ENCODE assay signal across 8 mouse cellular contexts in genomic region chr14:25185556-25185958, GRCm38 (mm10).
DNase-seq lines count a peak whose midpoint lies in the region; ATAC-seq lines count a peak whose summit lies in the region.

No protein-coding gene starts in this region.

- H3K27me3 ChIP-seq in heart, embryonic 12.5 days (replicated peaks): no peaks in the 10 kb centered on the region
- no peaks in the 10 kb centered on the region for H3K27me3 ChIP-seq in forebrain, embryonic 12.5 days
- no peaks in the 10 kb centered on the region for H3K27me3 ChIP-seq in kidney, embryonic 14.5 days (ENCODE audit: control insufficient read depth, insufficient read depth, low read length)
- H3K27me3 ChIP-seq in neural tube, embryonic 15.5 days (replicated peaks): no peaks in the 10 kb centered on the region

- no peak overlapping the region for H3K4me3 ChIP-seq in heart, embryonic 12.5 days
- no peak overlapping the region for H3K4me3 ChIP-seq in forebrain, embryonic 12.5 days (replicated peaks)
- H3K4me3 ChIP-seq in kidney, embryonic 14.5 days (ENCODE audit: low read length): no peak overlapping the region
- no peak overlapping the region for H3K4me3 ChIP-seq in neural tube, embryonic 15.5 days (replicated peaks)

- H3K4me1 ChIP-seq in heart, embryonic 12.5 days (replicated peaks): peaks cover 27% of the 10 kb centered on the region
- H3K4me1 ChIP-seq in forebrain, embryonic 12.5 days: peaks cover 22% of the 10 kb centered on the region
- H3K4me1 ChIP-seq in kidney, embryonic 14.5 days (ENCODE audit: control insufficient read depth, insufficient read depth, low read length): peaks cover 19% of the 10 kb centered on the region
- peaks cover 21% of the 10 kb centered on the region for H3K4me1 ChIP-seq in neural tube, embryonic 15.5 days

- 42% methylated on average over 10 of the region's 10 CpGs for WGBS in heart, embryonic 12.5 days
- 46% methylated on average over 10 of the region's 10 CpGs for WGBS in forebrain, embryonic 12.5 days
- 29% methylated on average over 10 of the region's 10 CpGs for WGBS in kidney, embryonic 14.5 days
- 30% methylated on average over 10 of the region's 10 CpGs for WGBS in neural tube, embryonic 15.5 days

- ATAC-seq in heart, embryonic 12.5 days (ENCODE audit: insufficient number of reproducible peaks, low FRiP score): no peak
- peak; percentile 47 for ATAC-seq in forebrain, embryonic 12.5 days (ENCODE audit: low FRiP score)
- peak; percentile 33; the same call in 1 of the 2 replicates for ATAC-seq in kidney, embryonic 14.5 days (ENCODE audit: low FRiP score, low TSS enrichment)
- peak; percentile 60; the same call in 1 of the 2 replicates for ATAC-seq in neural tube, embryonic 15.5 days (ENCODE audit: low FRiP score)

- no peaks in the 10 kb centered on the region for H3K36me3 ChIP-seq in heart, embryonic 12.5 days
- no peaks in the 10 kb centered on the region for H3K36me3 ChIP-seq in forebrain, embryonic 12.5 days (replicated peaks)
- H3K36me3 ChIP-seq in kidney, embryonic 14.5 days (ENCODE audit: control insufficient read depth, insufficient read depth, low read length): no peaks in the 10 kb centered on the region
- H3K36me3 ChIP-seq in neural tube, embryonic 15.5 days: no peaks in the 10 kb centered on the region

- H3K4me2 ChIP-seq in heart, embryonic 12.5 days: no peak overlapping the region
- H3K4me2 ChIP-seq in forebrain, embryonic 12.5 days: no peak overlapping the region
- no peak overlapping the region for H3K4me2 ChIP-seq in kidney, embryonic 14.5 days (replicated peaks; ENCODE audit: low read depth, low read length)
- no peak overlapping the region; the same call in 1 of the 2 replicates for H3K4me2 ChIP-seq in neural tube, embryonic 15.5 days

- no peaks in the 10 kb centered on the region for H3K9me3 ChIP-seq in heart, embryonic 12.5 days (replicated peaks)
- H3K9me3 ChIP-seq in forebrain, embryonic 12.5 days: no peaks in the 10 kb centered on the region
- no peaks in the 10 kb centered on the region for H3K9me3 ChIP-seq in kidney, embryonic 14.5 days (ENCODE audit: control insufficient read depth, low read length)
- H3K9me3 ChIP-seq in neural tube, embryonic 15.5 days (replicated peaks): no peaks in the 10 kb centered on the region

- H3K27ac ChIP-seq in heart, embryonic 12.5 days (ENCODE audit: poor library complexity, severe bottlenecking): no peak overlapping the region
- peak overlapping the region; percentile 65 for H3K27ac ChIP-seq in forebrain, embryonic 12.5 days
- H3K27ac ChIP-seq in kidney, embryonic 14.5 days (ENCODE audit: low read depth, low read length): peak overlapping the region; percentile 38; the same call in 1 of the 2 replicates
- H3K27ac ChIP-seq in neural tube, embryonic 15.5 days (replicated peaks): peak overlapping the region; percentile 79

- no peak overlapping the region for H3K9ac ChIP-seq in heart, embryonic 12.5 days
- H3K9ac ChIP-seq in forebrain, embryonic 12.5 days: no peak overlapping the region
- no peak overlapping the region for H3K9ac ChIP-seq in kidney, embryonic 14.5 days (ENCODE audit: low read depth, low read length)
- H3K9ac ChIP-seq in neural tube, embryonic 15.5 days (replicated peaks): peak overlapping the region; percentile 0; the same call in 1 of the 2 replicates

- peak; percentile 94 for DNase-seq in heart, adult 11 months
- no peak for DNase-seq in natural killer cell, adult 2 months (ENCODE audit: low spot score in 2 of 2)
- no peak for DNase-seq in thymus, postnatal 4 days
- DNase-seq in layer of hippocampus, postnatal 25 days (ENCODE audit: extremely low spot score in 1 of 2, low spot score in 1 of 2): no peak
